In genomic region chr14:20093493-20093892, GRCm38 (mm10) we compare ENCODE assay signal across 9 mouse cellular contexts. TPM values are rescaled to one million over a fixed set of nuclear protein-coding genes. Genes with fewer than 3 reads are reported as not detected.
DNase-seq lines count a peak whose midpoint lies in the region; ATAC-seq and TF ChIP-seq lines count a peak whose summit lies in the region.
"Had no signal": no experiment of that assay in that cellular context is flagged by ENCODE, and none has a peak within 500 bp of the region (broad histone marks: within the 10 kb centered on the region; RNA-seq: fewer than 3 reads in every experiment).

No protein-coding gene starts in this region.

- H3K4me1 ChIP-seq in hindbrain, embryonic 14.5 days (replicated peaks; ENCODE audit: control insufficient read depth, insufficient read depth, low read length), result no peaks in the 10 kb centered on the region
- no peaks in the 10 kb centered on the region for H3K4me1 ChIP-seq in hindbrain, embryonic 13.5 days (replicated peaks)

- H3K4me3 ChIP-seq in hindbrain, embryonic 14.5 days (replicated peaks; ENCODE audit: low read length), result no peak overlapping the region
- no peak overlapping the region for H3K4me3 ChIP-seq in hindbrain, embryonic 13.5 days
- no peak overlapping the region for H3K4me3 ChIP-seq in gastrocnemius, adult 2 months

- no peaks in the 10 kb centered on the region for H3K36me3 ChIP-seq in hindbrain, embryonic 14.5 days (replicated peaks; ENCODE audit: control insufficient read depth, insufficient read depth)
- no peaks in the 10 kb centered on the region for H3K36me3 ChIP-seq in hindbrain, embryonic 13.5 days

- 25% methylated on average over 7 of the region's 7 CpGs for WGBS in hindbrain, embryonic 14.5 days
- 21% methylated on average over 7 of the region's 7 CpGs for WGBS in hindbrain, embryonic 13.5 days

- DNase-seq in hindbrain, embryonic 14.5 days (ENCODE audit: low spot score), result peak; percentile 42
- DNase-seq in ES-CJ7 (ENCODE audit: low read depth, low spot score), result peak; percentile 74
- peak; percentile 64 to 73 for DNase-seq in adrenal gland, postnatal 36 days
- peak; percentile 29 for DNase-seq in lung, postnatal 25 days (ENCODE audit: low spot score)
- no peak for DNase-seq in left cerebral cortex, adult 11 months (ENCODE audit: low spot score)
- no peak for DNase-seq in gastrocnemius, adult 2 months
- DNase-seq in frontal cortex, postnatal 10 days (ENCODE audit: low spot score in 2 of 2), result no peak
- DNase-seq: gastrocnemius, postnatal 36 days had no signal

- 0 out of 2 replicates have a peak, but pooled peaks cover 3% of the 10 kb centered on the region for H3K27me3 ChIP-seq in hindbrain, embryonic 14.5 days (ENCODE audit: control insufficient read depth, insufficient read depth, low read length)
- H3K27me3 ChIP-seq in hindbrain, embryonic 13.5 days, result peaks cover 15% of the 10 kb centered on the region; the same call in 1 of the 2 replicates

- H3K27ac ChIP-seq in hindbrain, embryonic 14.5 days, result no peak overlapping the region
- H3K27ac ChIP-seq in hindbrain, embryonic 13.5 days, result no peak overlapping the region
- no peak overlapping the region for H3K27ac ChIP-seq in gastrocnemius, adult 2 months

- H3K9ac ChIP-seq in hindbrain, embryonic 14.5 days, result no peak overlapping the region
- H3K9ac ChIP-seq in hindbrain, embryonic 13.5 days, result no peak overlapping the region

- intact Hi-C loops in gastrocnemius, adult 2 months (cut with DNase I), result no loop called here

- H3K4me2 ChIP-seq in hindbrain, embryonic 14.5 days (replicated peaks), result no peak overlapping the region
- no peak overlapping the region for H3K4me2 ChIP-seq in hindbrain, embryonic 13.5 days

- H3K9me3 ChIP-seq in hindbrain, embryonic 14.5 days (ENCODE audit: control insufficient read depth, low read length), result no peaks in the 10 kb centered on the region
- no peaks in the 10 kb centered on the region for H3K9me3 ChIP-seq in hindbrain, embryonic 13.5 days

- no peak for ATAC-seq in hindbrain, embryonic 14.5 days (ENCODE audit: low FRiP score)
- no peak for ATAC-seq in hindbrain, embryonic 13.5 days (ENCODE audit: low FRiP score)

- TF ChIP-seq CTCF in gastrocnemius, adult 2 months (IDR thresholded peaks at IDR 0.05), result no peak

RNA-seq across cellular contexts. Expression of gene Saysd1, which starts 44.8 kb away (rescaled TPM):
- polyA plus RNA-seq in hindbrain, embryonic 14.5 days (2014; fragmentation: Nextera tagmentation; extraction: Ambion mirVana), result 11.1 and 14.9 TPM in 2 replicates
- polyA plus RNA-seq in hindbrain, embryonic 13.5 days (2015; fragmentation: Nextera tagmentation; extraction: Ambion mirVana), result 14.7 and 15.5 TPM in 2 replicates
- total RNA-seq in adrenal gland, postnatal 36 days (2021), result 1 to 10 TPM; 8.2 to 8.3 TPM
- total RNA-seq in gastrocnemius, adult 2 months (2021), result 1 to 10 TPM; 2.9 to 3.2 TPM

Comparison
In these comparisons a context has a peak if more than half of its experiments do, and no peak if none do; other contexts are left out.
1. DNase-seq: peak in hindbrain, embryonic 14.5 days (single experiment), ES-CJ7 (single experiment), adrenal gland, postnatal 36 days (2 of 2) and lung, postnatal 25 days (single experiment); none in left cerebral cortex, adult 11 months (single experiment), gastrocnemius, adult 2 months (single experiment) and frontal cortex, postnatal 10 days (0 of 2).